Mouse (Mus musculus) erythroblast, embryonic 14.5 days (primary cell): Measurements from ENCODE around the gene Snx5. TPM values are rescaled to one million over a fixed set of nuclear protein-coding genes. Genes with fewer than 3 reads are reported as not detected.

ENCODE experiments used
- H3K27me3 ChIP-seq: 2 replicates; pipeline ENCODE4 v1.6.1; 2012; ENCODE audit warnings: inconsistent platforms; ENCODE audit not compliant: control insufficient read depth
- H3K36me3 ChIP-seq: 2 replicates; pipeline ENCODE4 v1.6.1; 2012; ENCODE audit warnings: mild to moderate bottlenecking, inconsistent platforms; ENCODE audit not compliant: control insufficient read depth
- H3K4me1 ChIP-seq: 2 replicates; pipeline ENCODE4 v1.6.1; 2012; ENCODE audit warnings: inconsistent platforms; ENCODE audit not compliant: control insufficient read depth
- H3K4me3 ChIP-seq: replicated peaks from 2 replicates; pipeline ENCODE3; 2012; ENCODE audit warnings: moderate library complexity, mild to moderate bottlenecking, inconsistent platforms
- H3K9me3 ChIP-seq: 2 replicates; pipeline ENCODE4 v1.6.1; 2012; ENCODE audit warnings: low read length, inconsistent platforms, mixed read lengths; ENCODE audit not compliant: control insufficient read depth
- GATA1 ChIP-seq: IDR thresholded peaks from 2 replicates; pipeline ENCODE4 v1.6.1; 2012; ENCODE audit warnings: low read length, inconsistent platforms, mixed read lengths
- TAL1 ChIP-seq: IDR thresholded peaks from 3 replicates; pipeline ENCODE4 v1.6.1; 2012; ENCODE audit warnings: low read length, inconsistent platforms, mixed read lengths
- polyA plus RNA-seq: library from polyadenylated mRNA; stranded (reverse); fragments of >175 nt; gene quantifications from 2 replicates; pipeline ENCODE4 v1.2.3, GENCODE M21; 2012

Gene Snx5
- polyA plus RNA-seq, 1 experiment = 0.87 TPM

DNA sequence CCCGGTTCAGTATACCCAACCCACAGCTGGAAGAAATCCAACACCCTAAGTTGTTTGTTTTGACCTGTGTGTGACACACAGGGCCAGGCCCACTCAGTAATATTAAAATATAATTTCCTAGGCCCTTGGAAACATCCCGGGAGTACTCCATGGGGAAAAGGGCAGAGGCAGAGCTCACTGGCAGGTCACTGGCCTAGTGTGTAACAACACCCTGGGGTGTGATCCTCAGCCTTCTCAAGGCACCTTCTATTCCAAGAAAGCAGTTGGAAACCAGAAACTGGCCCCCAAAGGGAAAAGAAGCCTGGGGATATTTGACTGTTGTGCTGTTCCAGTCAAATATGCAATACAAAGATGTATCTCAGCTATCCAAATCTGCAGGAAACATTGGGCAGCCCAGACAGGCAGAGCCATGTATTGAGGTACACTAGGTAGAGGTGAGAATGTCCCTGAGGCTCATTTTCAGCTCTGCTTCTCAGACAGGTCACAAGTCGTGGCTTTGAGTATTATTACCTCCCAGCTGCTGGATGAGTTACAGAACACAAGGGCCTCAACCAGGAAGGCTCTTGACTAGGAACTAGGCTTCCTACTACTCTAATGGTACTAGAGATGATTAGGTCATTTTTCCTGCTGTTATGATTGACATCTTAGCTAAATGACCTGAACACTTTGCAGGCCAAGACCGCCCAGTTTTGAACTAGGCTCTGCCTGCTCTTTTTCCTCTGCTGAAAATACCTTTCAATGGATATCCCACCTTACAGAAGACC, 21.9 kb downstream of the Snx5 start:
- TF ChIP-seq TAL1 (no peak), GATA1 (no peak)
- Histone ChIP-seq H3K4me3 (no peak overlapping the region), H3K9me3 (no peaks in the 10 kb centered on the region), H3K27me3 (no peaks in the 10 kb centered on the region), H3K36me3 (peaks cover 51% of the 10 kb centered on the region), H3K4me1 (no peaks in the 10 kb centered on the region; the same call in none of the 2 replicates)

- TF ChIP-seq TAL1 (no peak), GATA1 (no peak)
- Histone ChIP-seq H3K9me3 (no peaks in the 10 kb centered on the region), H3K27me3 (no peaks in the 10 kb centered on the region), H3K4me1 (no peaks in the 10 kb centered on the region; the same call in none of the 2 replicates), H3K4me3 (no peak overlapping the region), H3K36me3 (peaks cover 38% of the 10 kb centered on the region)
Measured at GRCm38 (mm10) chr2:144247337-144247978, 23.2 kb downstream of the Snx5 start.

GRCm38 (mm10) chr2:144246270-144246669, 24.4 kb downstream of the Snx5 start:
- H3K36me3 ChIP-seq = peaks cover 27% of the 10 kb centered on the region
- H3K4me3 ChIP-seq = no peak overlapping the region
- no peak for TF ChIP-seq TAL1
- H3K9me3 ChIP-seq = no peaks in the 10 kb centered on the region
- H3K27me3 ChIP-seq = no peaks in the 10 kb centered on the region
- no peaks in the 10 kb centered on the region; the same call in none of the 2 replicates for H3K4me1 ChIP-seq

DNA sequence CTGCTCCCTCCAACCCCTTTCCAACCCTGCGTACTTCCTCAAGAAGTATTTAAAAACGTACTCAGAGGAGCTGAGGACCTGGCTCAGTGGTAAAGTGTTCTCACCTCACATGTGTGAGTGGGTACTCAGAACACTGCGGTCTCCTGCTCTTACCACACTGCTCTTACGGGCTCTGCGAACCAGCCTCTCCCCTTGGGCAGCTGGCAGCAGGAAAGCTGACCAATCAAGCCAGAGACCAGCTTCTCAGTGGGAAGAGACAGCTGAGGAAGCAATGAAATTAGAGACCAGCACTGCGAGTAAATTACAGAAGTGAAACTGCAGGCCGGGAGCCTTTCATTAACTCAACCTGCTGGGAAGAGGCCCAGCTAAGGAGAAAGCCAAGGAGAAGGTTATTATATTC, 25.2 kb downstream of the Snx5 start:
- H3K27me3 ChIP-seq = no peaks in the 10 kb centered on the region
- peaks cover 19% of the 10 kb centered on the region for H3K36me3 ChIP-seq
- no peak for TF ChIP-seq GATA1
- no peak for TF ChIP-seq TAL1
- no peak overlapping the region for H3K4me3 ChIP-seq
- H3K9me3 ChIP-seq = no peaks in the 10 kb centered on the region
- H3K4me1 ChIP-seq = no peaks in the 10 kb centered on the region; the same call in none of the 2 replicates

- TF ChIP-seq TAL1 (no peak), GATA1 (no peak)
- Histone ChIP-seq H3K27me3 (no peaks in the 10 kb centered on the region), H3K4me3 (no peak overlapping the region), H3K36me3 (no peaks in the 10 kb centered on the region), H3K9me3 (no peaks in the 10 kb centered on the region), H3K4me1 (no peaks in the 10 kb centered on the region)
Measured at GRCm38 (mm10) chr2:144240095-144240899, 30.4 kb downstream of the Snx5 start.

GRCm38 (mm10) chr2:144239318-144239717, 31.4 kb downstream of the Snx5 start:
- TF ChIP-seq GATA1 (no peak), TAL1 (no peak)
- no peaks in the 10 kb centered on the region for H3K36me3 ChIP-seq
- H3K4me3 ChIP-seq = no peak overlapping the region
- H3K9me3 ChIP-seq = peaks cover 3% of the 10 kb centered on the region; the same call in 1 of the 2 replicates
- no peaks in the 10 kb centered on the region for H3K4me1 ChIP-seq
- no peaks in the 10 kb centered on the region for H3K27me3 ChIP-seq

DNA sequence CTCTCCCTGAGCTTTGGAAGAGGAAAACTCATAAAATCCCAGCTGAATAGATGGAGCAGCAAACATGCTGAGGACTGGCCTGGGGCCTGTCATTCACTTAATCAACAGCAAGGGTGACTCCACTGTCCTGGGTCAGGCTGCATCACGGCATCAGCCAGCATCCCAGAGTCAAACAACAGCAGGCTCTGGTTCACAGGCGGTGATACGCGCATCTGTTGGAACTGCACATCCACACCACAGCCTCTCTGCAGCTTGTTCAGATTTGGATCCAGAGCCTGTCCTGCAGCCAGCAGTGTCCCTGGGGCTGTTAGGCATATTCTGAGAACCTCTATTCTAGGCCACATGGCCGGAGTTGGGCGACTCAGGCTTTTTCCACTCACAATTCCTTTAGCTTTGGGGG, 32.4 kb downstream of the Snx5 start:
- TF ChIP-seq TAL1 (no peak), GATA1 (no peak)
- Histone ChIP-seq H3K27me3 (no peaks in the 10 kb centered on the region), H3K4me3 (no peak overlapping the region), H3K9me3 (peaks cover 3% of the 10 kb centered on the region; the same call in 1 of the 2 replicates), H3K36me3 (no peaks in the 10 kb centered on the region), H3K4me1 (no peaks in the 10 kb centered on the region)

GRCm38 (mm10) chr2:144236791-144237584, 33.7 kb downstream of the Snx5 start:
- TF ChIP-seq TAL1 = no peak
- no peak for TF ChIP-seq GATA1
- peaks cover 3% of the 10 kb centered on the region; the same call in 1 of the 2 replicates for H3K9me3 ChIP-seq
- no peaks in the 10 kb centered on the region for H3K36me3 ChIP-seq
- no peak overlapping the region for H3K4me3 ChIP-seq
- H3K4me1 ChIP-seq = no peaks in the 10 kb centered on the region
- no peaks in the 10 kb centered on the region for H3K27me3 ChIP-seq

GRCm38 (mm10) chr2:144235776-144236175, 34.9 kb downstream of the Snx5 start:
- peaks cover 3% of the 10 kb centered on the region; the same call in 1 of the 2 replicates for H3K9me3 ChIP-seq
- H3K4me3 ChIP-seq = no peak overlapping the region
- no peaks in the 10 kb centered on the region for H3K36me3 ChIP-seq
- peaks cover 5% of the 10 kb centered on the region for H3K4me1 ChIP-seq
- TF ChIP-seq TAL1 (no peak), GATA1 (no peak)
- H3K27me3 ChIP-seq = no peaks in the 10 kb centered on the region
